Mouse (Mus musculus) right cerebral cortex, postnatal 25 days (tissue): ENCODE measurements around the gene Bri3bp.
"Not testable (repeated sequence)": the region's sequence is repeated elsewhere in the genome, so short reads cannot be mapped to it uniquely, and the experiment has no call there.

Source experiments
- DNase-seq: peaks from one replicate; pipeline ENCODE4 v3.0.0; 2022

Gene Bri3bp

DNA sequence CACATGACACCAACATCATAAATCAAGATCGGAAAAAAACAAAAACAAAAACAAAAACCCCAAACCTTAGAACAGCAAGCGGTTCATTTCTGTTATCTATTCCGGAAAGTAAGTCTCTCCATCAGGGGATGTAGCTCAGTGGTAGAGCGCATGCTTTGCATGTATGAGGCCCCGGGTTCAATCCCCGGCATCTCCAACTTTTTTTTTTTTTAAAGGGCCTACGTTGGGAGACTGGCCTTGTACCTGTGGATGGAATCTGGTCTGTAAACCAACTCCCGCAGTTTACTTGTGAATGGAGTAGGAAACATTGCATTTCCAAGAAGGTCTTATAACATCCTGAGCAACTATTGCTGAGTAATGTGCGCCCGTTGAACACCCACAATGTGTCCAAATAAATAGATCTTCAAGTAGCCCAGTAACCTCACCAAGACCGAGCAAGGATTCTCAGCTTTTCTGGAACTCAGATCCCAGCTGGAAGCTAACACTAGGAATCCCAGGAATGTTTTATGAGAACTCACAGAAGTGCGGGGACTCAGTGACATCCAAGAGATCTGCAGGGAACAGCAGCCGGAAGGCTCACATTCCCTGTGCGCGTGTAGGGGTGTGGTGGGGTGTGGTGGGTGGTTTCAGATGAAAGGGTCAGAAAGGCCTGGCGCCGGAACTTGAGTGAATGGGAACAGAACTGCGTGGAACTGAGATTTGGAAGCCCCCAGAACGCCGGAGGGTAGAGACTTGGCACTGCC lies 31.8 kb upstream of the Bri3bp start:
- DNase-seq, result peak; percentile 33

DNA sequence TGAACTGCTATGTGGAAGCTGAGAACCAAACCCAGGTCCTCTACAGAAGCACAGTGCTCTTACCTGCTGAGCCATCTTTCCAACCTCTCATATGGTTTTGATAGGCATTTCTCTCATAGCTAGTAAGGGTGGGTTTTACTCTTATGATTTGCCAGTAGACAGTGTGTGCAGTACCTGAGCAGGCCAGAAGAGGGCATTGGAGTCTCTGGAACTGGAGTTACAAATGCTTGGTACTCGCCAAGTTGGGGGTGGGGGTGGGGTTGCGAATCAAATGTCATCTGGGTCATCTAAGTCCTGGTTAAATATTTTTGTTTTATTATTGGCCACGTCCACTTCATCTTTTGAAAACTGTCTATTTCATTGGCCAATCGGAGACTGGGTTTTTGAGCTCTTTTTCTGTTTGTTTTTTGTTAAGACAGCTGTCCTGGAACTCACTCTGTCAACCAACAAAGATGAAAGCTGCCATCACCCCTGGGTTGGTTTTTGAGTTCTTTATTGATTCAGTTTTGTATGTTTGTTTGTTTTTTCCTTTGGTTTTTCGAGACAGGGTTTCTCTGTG lies 29.3 kb upstream of the Bri3bp start:
- DNase-seq, result no peak

DNA sequence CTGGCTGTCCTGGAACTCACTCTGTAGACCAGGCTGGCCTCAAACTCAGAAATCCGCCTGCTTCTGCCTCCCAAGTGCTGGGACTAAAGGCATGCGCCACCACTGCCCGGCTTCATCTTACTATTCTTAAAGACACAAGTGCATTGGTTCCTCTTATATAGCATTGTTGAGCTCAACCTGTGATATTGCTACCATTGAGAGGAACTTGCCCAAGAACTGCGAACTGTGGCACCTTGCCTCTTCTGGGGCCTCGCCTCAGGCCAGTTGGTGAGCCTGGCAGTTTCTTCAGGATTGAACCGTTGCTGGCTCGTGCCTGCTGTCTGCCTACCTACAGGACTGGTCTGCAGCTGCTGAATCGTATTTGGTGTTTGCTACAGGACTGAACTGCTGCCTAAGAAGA lies 28.8 kb upstream of the Bri3bp start:
- not testable (repeated sequence) for DNase-seq

DNA sequence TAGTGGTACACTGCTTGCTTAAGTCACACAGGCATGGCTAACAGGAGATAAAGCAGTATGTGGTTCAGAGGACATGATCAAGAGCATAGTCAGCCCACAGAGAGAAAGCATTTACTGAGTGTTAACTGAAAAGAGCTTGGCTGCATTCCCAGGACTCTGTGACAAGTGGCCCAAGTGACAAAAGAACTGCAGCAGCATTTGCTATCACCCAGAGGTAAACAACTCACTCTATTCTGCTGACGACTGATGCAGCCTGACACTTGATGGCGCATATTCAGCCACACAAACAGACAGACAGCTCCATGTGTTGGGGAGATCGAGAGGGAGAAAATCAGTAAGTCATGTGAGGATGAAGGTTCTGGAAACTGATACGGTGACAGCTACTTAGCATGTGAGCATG lies 27.6 kb upstream of the Bri3bp start:
- DNase-seq, result no peak

DNA sequence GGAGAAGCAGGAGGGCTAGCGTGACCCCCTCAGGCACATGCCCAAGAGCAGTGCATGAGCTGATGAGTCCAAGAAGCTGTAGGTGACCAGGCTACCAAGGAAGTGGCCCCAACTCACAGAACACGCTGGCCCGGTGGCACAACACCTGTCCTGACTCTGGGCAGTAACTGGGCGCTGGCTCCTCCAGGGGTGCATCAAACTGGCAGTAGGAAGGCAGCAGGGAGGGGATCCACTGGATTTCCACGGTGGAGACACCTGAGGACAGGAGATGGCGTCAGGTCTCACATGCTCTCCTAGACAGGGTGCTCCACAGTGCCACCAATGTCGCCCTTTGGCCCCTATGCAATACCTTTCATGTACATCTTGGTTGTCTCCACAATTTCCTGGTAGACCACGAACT lies 25.2 kb upstream of the Bri3bp start:
- no peak for DNase-seq

DNA sequence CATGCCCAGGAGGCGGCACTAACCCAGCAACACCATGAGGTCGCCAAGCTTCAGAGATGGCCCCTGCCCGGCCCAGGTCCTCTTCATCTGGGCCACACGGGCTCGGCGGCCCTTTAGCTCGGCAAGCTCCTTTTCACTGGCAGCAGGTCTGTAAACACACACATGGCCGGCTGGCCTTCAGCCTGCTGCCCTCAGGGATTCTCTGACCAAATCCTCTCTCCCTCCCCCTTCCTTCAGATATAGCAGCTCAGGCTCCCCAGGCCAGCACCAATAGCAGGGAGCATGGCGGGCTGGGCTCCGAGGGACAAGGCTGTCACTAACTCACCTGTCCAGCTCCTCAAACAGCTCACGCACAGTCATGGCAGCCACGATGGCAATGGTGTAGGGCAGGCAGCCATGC lies 22.7 kb upstream of the Bri3bp start:
- DNase-seq, result no peak

DNA sequence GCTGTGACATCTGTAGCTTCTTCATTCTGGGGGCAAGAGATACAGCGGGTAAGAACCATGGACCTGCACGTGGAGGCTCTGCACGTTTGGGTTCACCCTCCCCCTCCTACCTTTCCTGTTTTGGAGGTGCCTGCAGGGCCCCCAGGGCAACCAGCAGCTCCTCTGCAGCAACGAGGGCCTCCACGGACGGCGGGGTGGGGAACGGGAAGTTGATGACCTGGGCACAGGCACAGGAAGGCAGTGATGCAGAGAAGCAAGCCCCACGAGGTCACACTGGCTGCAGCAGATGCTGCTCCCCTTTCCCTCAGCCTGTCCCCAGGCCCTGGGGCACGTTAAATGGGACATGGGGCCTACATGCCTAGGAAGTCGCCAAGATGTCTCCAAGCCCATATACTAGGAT lies 22.2 kb upstream of the Bri3bp start:
- no peak for DNase-seq

DNA sequence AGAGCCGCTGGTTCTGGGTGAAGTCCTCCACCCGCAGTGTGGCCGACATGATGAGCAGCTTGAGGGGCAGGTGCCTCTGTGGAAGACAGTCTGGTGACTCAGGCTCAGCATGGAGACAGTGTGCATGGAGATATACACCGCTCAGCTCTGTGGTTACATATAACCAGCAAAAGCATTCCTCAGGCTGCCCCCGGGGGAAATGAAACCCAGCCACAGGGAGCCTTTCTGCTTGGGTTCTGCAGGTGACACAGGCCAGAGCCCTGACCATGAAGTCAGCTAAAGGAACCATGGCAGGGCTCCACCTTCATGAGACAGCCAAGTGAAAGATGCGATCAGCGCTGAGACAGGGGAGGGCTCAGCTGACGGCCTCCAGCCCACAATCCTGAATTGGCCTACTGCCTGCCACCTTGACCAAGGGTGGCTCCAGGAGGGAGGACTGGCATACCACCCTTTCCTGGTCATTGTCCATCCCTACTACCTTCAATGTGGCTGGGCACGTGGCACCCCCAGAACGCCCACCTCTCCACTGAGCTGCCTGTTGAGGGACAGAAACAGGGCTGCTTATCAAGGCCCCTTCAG lies 15.6 kb upstream of the Bri3bp start:
- no peak for DNase-seq

GRCm38 (mm10) chr5:125426343-125426742 lies 15.0 kb upstream of the Bri3bp start:
- DNase-seq, result no peak

- not testable (repeated sequence) for DNase-seq
Observed at GRCm38 (mm10) chr5:125432324-125432723, 9.0 kb upstream of the Bri3bp start.

DNA sequence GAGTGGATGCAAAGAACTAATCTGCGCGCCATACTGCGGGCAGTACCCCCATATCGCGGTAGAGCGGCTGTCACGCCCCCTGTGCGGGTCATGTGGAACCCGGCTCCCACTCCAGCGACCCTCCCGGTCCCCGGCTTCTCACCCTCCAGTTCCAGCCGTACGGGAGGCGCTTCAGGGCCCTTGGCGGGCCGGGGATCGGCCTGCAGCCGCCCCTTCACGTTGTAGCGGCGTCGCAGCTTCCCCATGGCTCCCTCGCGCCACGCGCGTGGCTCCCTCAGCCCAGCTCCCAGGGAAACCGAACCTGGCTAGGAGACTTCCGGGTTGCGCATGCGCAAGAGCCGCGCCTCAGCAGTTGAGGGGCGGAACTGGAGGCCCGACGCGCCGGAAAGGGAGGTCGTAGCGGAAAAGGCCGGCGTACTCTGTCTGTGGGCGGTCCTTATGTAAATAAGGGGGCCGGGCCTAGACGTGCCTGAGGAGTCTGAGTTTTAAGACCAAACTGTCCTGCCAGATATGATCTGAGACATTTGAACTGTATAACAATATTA lies 7.5 kb upstream of the Bri3bp start, which contains the start of gene Dhx37:
Gene Dhx37 (minus strand): TSS at position 329 of the 545 bp plus-strand sequence.
- peak; percentile 95 for DNase-seq

DNA sequence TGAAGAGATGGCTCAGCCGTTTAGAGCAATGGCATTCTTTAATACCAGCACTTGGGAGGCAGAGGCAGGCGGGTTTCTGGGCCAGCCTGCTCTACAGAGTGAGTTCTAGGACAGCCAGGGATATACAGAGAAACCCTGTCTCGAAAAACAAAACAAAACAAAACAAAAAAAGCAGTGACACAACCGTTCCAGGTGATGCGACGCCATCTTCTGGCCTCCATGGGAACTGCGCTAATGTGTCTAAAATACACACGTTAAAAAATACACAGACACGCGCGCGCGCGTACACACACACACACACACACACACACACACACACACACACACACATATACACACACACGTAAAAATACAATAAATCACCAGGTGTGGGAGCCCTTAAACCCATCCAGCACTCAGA lies 7.0 kb upstream of the Bri3bp start:
- DNase-seq, result not testable (repeated sequence)

DNA sequence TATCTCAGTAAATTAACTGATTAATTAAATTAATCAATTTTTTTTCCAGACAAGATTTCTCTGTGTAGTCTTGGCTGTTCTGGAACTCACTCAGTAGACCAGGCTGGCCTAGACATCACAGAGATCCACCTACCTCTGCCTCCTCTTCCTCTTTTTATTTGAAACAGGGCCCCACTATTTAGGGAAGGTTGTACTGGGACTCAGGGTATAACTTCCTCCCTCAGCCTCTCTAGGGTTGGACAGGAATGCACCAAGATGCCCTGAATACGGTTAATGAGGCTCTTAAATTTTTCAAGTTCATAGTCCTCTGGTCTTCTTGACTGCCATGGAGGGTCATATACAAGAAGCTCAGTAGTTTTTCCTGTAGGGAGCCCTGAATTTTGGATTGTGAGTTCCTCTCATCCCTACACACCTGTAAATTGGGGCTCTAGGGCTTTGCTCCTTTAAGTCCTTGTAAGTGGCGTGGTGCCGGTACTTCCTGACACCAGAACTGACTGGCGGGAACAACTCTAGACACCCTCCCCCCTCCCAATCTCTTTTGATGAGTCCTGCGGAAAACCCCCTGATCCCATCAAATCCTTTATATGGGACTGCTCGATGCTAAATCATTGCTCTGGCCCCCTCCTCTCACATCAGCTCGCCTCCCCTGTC lies 660 bp upstream of the Bri3bp start:
- no peak for DNase-seq

- DNase-seq, result no peak
Observed at GRCm38 (mm10) chr5:125442136-125442995, 998 bp downstream of the Bri3bp start.

DNA sequence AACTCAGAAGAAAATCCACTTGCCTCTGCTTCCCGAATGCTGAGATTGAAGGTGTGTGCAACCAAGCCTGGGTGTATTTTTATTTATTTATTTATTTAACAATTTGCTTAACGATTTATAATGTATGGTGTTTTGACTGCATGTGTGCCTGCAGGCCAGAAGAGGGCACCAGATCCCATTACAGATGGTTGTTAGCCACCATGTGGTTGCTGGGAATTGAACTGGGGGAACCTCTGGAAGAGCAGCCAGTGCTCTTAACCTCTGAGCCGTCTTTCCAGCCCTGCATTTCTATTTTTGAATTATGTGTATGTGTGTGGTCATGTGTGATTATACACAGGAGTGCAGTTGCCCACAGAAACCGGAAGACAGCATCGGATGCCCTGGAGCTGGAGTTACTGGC lies 2.0 kb downstream of the Bri3bp start:
- no peak for DNase-seq

GRCm38 (mm10) chr5:125443915-125444314 lies 2.5 kb downstream of the Bri3bp start:
- no peak for DNase-seq

DNA sequence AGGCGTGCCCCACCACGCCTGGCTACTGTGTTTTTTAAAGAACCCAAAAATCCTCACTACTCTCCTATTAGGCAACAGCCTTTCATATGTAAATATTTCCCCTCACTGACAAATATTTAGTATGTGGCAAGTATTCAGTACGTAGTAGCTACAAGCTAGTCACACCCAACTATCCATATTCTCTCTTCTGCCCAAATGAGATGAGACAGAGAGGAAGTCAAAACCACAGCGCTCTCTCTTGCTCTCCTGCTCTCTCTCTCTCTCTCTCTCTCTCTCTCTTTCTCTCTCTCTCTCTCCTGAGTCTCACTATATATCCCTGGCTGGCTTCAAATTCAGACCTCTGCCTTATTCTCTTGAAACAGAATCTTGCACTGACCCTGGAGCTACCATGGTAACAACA lies 3.2 kb downstream of the Bri3bp start:
- DNase-seq, result no peak

DNA sequence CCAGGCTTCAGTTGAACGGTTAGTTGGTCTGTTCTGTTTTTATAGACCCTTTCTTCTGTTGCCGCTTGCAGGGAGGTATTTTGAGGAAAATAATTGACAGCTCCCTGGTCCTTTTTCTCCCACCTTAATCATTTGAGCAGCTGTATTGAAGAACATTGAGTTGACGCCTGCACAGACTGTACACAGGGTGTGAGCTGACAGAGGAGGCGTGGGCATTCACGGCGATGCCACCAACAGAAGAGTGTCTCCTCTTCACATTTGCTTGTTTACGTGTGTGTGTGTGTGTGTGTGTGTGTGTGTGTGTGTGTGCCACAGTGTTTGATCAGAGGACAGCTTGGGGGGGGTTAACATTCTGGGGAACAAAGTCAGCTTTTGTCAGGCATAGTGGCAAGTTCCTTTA lies 5.0 kb downstream of the Bri3bp start:
- no peak for DNase-seq

- no peak for DNase-seq
Observed at GRCm38 (mm10) chr5:125448026-125448425, 6.7 kb downstream of the Bri3bp start.

GRCm38 (mm10) chr5:125448631-125449030 lies 7.3 kb downstream of the Bri3bp start:
- no peak for DNase-seq

DNA sequence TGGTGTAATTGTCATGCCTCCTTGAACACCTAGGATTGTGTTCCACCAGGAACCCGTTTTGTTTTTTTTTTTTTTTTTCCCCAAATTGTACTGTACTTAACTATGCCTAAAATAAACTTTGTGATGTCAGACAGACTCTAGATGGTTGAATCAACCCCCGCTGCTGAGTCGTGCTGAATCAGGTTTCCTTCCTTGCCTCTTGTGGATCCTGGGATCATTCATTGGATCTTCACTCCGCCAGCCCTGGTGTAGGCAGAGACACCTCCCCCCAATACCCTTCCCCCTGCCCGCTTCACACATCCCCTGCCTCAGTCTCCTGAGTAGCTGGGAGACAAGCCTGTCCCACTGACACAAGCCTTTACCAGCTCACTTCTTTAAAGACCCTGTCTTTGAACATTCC lies 7.9 kb downstream of the Bri3bp start:
- DNase-seq, result peak; percentile 22

DNA sequence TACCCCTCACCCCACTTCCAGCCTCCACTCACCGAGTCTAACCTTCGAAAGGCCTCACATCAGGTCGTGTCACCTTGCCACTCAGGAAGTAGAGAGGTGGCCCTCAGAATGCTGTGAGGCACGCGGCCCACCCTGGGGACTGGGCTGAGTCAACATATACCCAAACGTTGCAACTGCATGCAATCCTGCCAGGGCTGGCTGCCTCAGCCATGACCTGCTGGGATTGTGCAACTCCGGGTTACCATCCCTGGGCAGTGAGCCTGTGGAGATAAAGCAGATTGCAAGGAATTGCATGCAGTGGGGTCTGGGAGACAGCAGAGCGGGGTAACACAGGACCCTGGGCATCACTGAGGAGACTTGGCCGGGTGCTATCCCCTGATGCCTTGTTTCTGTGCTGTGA lies 11.2 kb downstream of the Bri3bp start:
- DNase-seq, result no peak

DNA sequence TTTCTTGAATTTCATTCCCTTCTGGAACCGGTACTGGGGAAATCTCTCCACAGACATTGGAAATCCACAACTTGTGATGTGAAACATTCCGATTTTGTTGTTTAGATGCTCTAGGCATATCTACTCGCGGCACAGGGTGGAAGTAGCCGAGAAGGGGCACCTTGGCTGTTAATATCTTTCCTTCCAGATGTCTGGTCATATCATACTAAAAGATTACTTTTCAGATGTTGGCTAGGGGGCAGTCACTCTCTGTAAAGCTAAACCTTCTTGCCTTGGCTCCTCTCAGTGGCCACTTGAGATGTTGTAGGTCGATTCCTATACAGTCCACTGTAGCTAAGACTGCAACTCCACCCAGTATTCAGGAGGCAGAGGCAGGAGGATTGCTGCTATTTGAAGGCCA lies 14.7 kb downstream of the Bri3bp start:
- no peak for DNase-seq
